Mouse (Mus musculus) c-Kit-positive CD71-negative TER-119-negative erythroid progenitor cells, embryonic 14.5 days (primary cell): ENCODE data around the gene Fbxo45.
"Not testable (repeated sequence)": the region's sequence is repeated elsewhere in the genome, so short reads cannot be mapped to it uniquely, and the experiment has no call there.

Experiments used
- DNase-seq: peaks from one replicate; pipeline ENCODE4 v3.0.0-alpha.2; 2013; ENCODE audit warnings: low read depth

The Fbxo45 gene

GRCm38 (mm10) chr16:32246952-32247370, at the start of gene Fbxo45, which contains the start of gene Wdr53:
TSS of gene Fbxo45 (minus strand) at chr16:32247158.
TSS of gene Wdr53 (plus strand) at chr16:32247227.
- DNase-seq = peak; percentile 91

DNA sequence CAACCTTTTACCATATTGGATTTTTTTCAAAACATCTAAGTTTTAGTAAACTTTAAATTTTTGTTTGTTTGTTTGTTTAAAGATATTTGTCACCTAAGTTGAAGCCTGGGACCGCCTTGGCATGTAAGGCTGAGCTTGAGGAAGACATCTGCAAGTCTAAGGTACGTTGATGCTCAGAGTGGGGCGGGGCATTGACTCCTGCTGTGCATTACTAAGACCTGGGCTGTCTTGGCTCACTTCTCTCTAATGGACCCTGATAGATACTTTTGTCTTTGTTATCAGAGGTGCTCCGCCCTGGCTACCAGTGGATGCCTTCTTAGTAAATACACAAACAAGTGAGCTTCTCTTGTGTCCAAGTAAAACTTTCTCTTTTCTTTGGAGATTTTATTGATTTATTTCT, 44.9 kb upstream of the Fbxo45 start:
- no peak for DNase-seq

- no peak for DNase-seq
Observed at GRCm38 (mm10) chr16:32282608-32283007, 35.6 kb upstream of the Fbxo45 start.

GRCm38 (mm10) chr16:32280211-32280610, 33.3 kb upstream of the Fbxo45 start:
- no peak for DNase-seq

- DNase-seq = no peak
Observed at GRCm38 (mm10) chr16:32278396-32278795, 31.4 kb upstream of the Fbxo45 start.

GRCm38 (mm10) chr16:32277308-32278256, 30.6 kb upstream of the Fbxo45 start, which contains the start of gene Rnf168:
TSS of gene Rnf168 (plus strand) at chr16:32277459.
- peak; percentile 81 for DNase-seq

- DNase-seq = no peak
Observed at GRCm38 (mm10) chr16:32275830-32276229, 28.9 kb upstream of the Fbxo45 start.

- no peak for DNase-seq
Observed at GRCm38 (mm10) chr16:32275041-32275440, 28.1 kb upstream of the Fbxo45 start.

DNA sequence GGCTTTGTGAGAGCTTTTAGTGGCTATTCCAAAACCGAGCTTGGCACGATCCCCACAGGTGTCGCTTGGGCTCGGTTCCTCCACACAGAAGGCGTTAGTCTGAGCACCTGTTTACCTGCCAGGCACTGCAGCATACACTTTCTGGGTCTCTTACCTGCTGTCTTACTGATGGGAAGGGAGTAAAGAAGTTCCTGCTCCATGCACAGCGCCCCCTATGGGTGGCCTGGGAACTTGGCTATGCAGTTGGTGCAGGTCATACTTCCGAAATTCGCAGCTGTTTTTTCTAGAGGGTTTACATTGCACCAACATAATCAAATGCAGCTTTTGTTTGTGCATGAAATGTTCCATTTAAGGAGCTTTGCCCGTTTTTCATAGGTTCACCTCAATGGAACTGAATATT, 26.4 kb upstream of the Fbxo45 start:
- DNase-seq = no peak

- DNase-seq = no peak
Observed at GRCm38 (mm10) chr16:32271291-32271690, 24.3 kb upstream of the Fbxo45 start, which contains the start of gene Smco1. TSS of gene Smco1 (plus strand) at chr16:32271468.

DNA sequence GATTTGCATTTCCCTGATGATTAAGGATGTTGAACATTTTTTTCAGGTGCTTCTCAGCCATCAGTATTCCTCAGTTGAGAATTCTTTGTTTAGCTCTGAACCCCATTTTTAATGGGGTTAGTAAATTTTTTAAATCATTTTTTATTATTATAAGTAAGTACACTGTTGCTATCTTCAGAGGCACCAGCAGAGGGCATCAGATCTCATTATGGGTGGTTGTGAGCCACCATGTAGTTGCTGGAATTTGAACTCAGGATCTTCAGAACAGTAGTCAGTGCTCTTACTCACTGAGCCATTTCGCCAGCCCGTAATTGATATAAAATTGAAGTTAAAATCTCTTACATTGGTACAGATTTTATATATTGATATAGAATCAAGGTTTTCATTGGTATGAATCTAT, 17.3 kb upstream of the Fbxo45 start:
- not testable (repeated sequence) for DNase-seq

- peak; percentile 19 for DNase-seq
Observed at GRCm38 (mm10) chr16:32246351-32246791, 587 bp downstream of the Fbxo45 start.

- DNase-seq = no peak
Observed at GRCm38 (mm10) chr16:32243901-32244300, 3.1 kb downstream of the Fbxo45 start.

DNA sequence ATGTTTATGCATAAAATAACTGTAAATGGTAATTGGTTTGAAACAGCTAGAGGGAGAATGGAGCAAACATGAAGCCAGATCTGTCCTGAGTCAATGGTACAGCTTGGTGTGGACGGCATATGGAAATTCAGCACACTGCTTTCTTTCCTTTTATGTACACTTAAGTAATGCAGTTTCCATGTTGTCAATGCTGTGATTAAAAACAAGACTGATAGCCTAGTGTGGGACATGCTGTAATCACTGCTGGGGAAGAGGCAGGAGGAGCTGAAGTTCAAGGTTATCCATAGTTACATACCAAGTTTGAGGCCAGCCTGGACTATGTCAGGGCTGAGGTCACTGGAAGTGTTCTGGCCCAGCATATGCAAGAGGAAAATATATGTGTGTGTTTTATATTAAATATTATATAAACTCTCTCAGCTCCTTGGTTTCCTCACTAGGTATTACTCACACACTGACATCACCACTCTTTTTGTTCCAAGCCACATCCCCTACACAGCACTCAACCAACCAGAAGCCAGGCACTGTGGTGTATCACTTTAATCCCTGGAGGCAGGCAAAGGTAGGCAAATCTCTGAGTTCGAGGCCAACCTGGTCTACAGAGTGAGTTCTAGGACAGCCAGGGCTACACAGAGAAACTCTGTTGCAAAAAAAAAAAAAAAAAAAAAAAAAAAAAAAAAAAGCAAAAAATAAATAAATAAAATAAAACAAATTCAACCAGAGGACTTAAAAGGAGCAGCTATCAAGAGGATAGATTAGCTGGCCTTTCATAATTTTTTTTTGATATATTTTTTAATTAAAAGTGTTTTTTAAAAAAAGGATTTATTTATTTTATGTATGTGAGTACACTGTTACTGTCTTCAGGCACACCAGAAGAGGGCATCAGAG, 7.3 kb downstream of the Fbxo45 start:
- DNase-seq = no peak

GRCm38 (mm10) chr16:32237930-32238680, 8.9 kb downstream of the Fbxo45 start:
- no peak for DNase-seq

DNA sequence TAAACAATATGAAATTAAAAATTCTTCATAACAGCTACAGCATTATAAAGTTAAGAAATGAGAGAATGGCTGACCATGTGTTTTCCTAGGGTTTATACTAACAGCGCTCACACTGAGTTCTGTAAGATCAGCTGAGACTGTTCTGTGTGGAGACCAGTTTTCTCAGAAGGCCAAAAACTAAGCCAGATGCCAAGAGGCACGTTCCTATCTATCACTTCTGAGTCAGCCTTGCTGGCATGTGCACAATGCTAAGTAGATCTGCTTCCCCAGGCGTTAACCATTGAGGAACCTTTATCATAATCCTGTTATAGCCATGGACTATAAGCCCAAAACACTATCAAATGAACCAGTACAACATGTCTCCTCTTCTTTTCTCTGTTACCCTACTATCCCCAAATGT, 14.9 kb downstream of the Fbxo45 start:
- not testable (repeated sequence) for DNase-seq

- DNase-seq = no peak
Observed at GRCm38 (mm10) chr16:32222399-32222798, 24.6 kb downstream of the Fbxo45 start.

DNA sequence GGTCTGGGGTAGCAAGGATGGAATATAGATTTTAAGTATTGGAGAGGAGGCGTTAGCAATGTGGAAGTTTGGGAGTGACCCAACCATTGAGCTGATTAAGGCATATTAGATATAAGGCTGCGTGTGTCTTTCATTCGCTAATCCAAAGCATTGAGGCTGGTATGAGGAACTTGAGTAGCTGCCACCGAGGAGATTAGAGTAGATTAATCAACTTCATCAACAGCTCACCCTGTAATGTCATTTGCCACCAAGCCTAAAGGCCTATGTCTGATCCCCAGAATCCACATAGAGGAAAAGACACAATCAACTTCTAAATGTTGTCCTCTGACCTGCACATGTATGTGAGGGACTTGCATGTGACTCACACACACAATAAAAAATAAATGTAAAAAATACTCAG, 25.2 kb downstream of the Fbxo45 start:
- no peak for DNase-seq

GRCm38 (mm10) chr16:32214804-32215576, 32.0 kb downstream of the Fbxo45 start:
- no peak for DNase-seq

DNA sequence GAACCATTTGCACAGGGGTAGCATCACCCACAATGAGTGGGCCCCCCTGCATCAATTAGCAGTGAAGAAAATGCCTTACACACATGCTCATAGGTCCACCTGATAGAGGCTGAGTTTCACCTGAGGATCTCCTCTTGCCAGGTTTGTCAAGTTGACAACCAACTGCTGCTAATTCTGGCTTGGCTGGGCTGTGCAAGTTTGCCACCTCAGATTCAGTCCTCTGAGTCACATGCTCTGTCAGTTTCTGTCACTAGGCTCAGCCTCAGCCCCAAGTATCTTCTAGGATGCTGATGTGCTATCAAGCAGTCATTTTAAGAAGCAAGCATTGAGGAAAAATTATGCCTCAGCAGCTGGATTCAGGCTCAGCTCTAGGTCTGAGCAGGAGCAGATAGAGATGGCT, 32.8 kb downstream of the Fbxo45 start:
- no peak for DNase-seq

- DNase-seq = no peak
Observed at GRCm38 (mm10) chr16:32204902-32205301, 42.1 kb downstream of the Fbxo45 start.
